Mouse (Mus musculus) E14TG2a.4 (cell line): ENCODE data around the gene Iqch.

Source experiments
- H3K27me3 ChIP-seq: 2 replicates; pipeline ENCODE4 v1.6.1; 2014; ENCODE audit warnings: low read length, control low read depth; ENCODE audit not compliant: insufficient read depth
- H3K36me3 ChIP-seq: 2 replicates; pipeline ENCODE4 v1.6.1; 2014; ENCODE audit warnings: low read length, control low read depth; ENCODE audit not compliant: insufficient read depth
- H3K4me1 ChIP-seq: replicated peaks from 2 replicates; pipeline ENCODE4 v1.6.1; 2014; ENCODE audit warnings: low read depth, low read length, control low read depth
- H3K4me3 ChIP-seq: replicated peaks from 2 replicates; pipeline ENCODE4 v1.5.1; 2014; ENCODE audit warnings: mild to moderate bottlenecking, low read length
- H3K9me3 ChIP-seq: 2 replicates; pipeline ENCODE4 v1.6.1; 2014; ENCODE audit warnings: low read length, control low read depth
- CTCF ChIP-seq: conservative IDR thresholded peaks from 2 replicates; pipeline ENCODE4 v1.5.1; 2014; ENCODE audit warnings: low read length
- NANOG ChIP-seq: IDR thresholded peaks from 2 replicates; pipeline ENCODE4 v1.6.1; 2014; ENCODE audit warnings: borderline replicate concordance, low read length, mixed read lengths
- POU5F1 ChIP-seq: IDR thresholded peaks from 2 replicates; pipeline ENCODE4 v1.6.1; 2014; ENCODE audit warnings: low read length, borderline replicate concordance

Iqch gene

GRCm38 (mm10) chr9:63541926-63542325 lies 60.4 kb downstream of the Iqch start:
- Histone ChIP-seq H3K4me1 (no peaks in the 10 kb centered on the region), H3K36me3 (no peaks in the 10 kb centered on the region), H3K9me3 (no peaks in the 10 kb centered on the region), H3K27me3 (no peaks in the 10 kb centered on the region), H3K4me3 (no peak overlapping the region)
- TF ChIP-seq CTCF (no peak), POU5F1 (no peak), NANOG (no peak)

DNA sequence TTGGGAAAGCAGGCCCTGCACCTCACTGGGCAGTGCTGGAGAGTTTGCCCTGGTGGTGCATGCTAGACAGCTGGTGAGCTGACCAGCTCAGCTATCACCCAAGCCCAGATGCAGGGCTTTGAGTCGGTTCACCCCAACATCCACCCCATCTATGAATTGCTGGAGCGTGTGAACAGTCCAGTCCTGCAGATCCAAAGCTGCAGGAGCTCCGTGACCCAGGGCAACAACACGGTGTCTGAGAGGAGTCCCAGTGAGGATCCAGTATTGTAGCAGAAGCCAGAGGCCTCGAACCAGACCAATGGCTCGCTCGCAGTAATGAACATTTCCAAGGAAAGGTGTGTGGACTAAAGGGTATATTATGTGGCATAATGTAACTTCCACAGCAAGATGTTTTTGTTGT lies 61.0 kb downstream of the Iqch start:
- Histone ChIP-seq H3K36me3 (no peaks in the 10 kb centered on the region), H3K27me3 (no peaks in the 10 kb centered on the region), H3K4me1 (no peaks in the 10 kb centered on the region), H3K4me3 (no peak overlapping the region), H3K9me3 (no peaks in the 10 kb centered on the region)
- no peak for TF ChIP-seq CTCF
- no peak for TF ChIP-seq POU5F1
- TF ChIP-seq NANOG: no peak

DNA sequence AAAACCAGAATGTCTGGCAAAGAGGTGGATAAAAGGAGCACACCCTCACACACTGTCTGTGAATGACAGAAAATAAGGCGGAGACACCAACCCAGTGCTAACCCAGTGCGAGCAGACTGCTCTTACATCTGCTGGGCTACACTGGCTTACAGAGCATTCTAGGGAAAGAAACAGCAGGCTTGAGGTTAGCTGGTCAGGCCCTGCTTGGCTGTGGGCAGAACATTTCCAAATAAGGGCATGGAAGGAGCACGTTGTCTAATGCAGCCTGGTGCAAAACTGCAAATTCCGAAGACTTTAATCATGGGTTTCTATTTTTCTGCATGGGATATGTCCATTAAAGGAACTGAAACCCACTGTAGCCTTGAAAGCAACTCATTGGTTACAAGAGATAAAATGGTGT lies 64.8 kb downstream of the Iqch start:
- Histone ChIP-seq H3K27me3 (no peaks in the 10 kb centered on the region), H3K4me1 (peaks cover 20% of the 10 kb centered on the region), H3K36me3 (no peaks in the 10 kb centered on the region), H3K4me3 (no peak overlapping the region), H3K9me3 (no peaks in the 10 kb centered on the region)
- TF ChIP-seq NANOG (no peak), CTCF (no peak), POU5F1 (no peak)

DNA sequence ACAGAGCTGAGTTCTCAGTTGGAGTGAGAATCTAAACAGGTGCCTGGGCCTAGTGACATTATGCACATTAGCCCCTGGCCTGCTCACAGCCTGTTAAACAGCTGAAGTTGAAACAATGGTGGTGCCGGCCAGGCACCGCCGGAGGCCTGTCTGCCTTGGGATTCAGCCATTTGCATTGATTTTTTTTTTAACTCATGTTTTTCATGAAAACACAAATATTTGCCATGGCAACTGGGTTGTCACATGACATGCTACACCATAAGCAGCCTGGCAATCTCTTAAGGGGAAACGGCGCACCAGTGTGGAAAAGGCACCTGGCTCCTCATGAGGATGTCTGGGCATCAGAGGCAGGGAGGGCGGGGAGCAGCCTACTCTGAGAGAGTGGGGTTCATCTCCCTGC lies 67.3 kb downstream of the Iqch start:
- no peaks in the 10 kb centered on the region for H3K36me3 ChIP-seq
- H3K4me1 ChIP-seq: peaks cover 20% of the 10 kb centered on the region
- TF ChIP-seq CTCF: no peak
- no peak for TF ChIP-seq POU5F1
- no peak for TF ChIP-seq NANOG

GRCm38 (mm10) chr9:63534371-63534780 lies 67.9 kb downstream of the Iqch start:
- Histone ChIP-seq H3K4me1 (peaks cover 20% of the 10 kb centered on the region), H3K4me3 (peak overlapping the region; percentile 27; the same call in 1 of the 2 replicates), H3K9me3 (no peaks in the 10 kb centered on the region), H3K36me3 (no peaks in the 10 kb centered on the region), H3K27me3 (no peaks in the 10 kb centered on the region)
- TF ChIP-seq POU5F1: no peak
- no peak for TF ChIP-seq NANOG
- no peak for TF ChIP-seq CTCF

More for the DNA sequence above, 67.3 kb downstream of the Iqch start:
- no peaks in the 10 kb centered on the region for H3K9me3 ChIP-seq
- H3K27me3 ChIP-seq: no peaks in the 10 kb centered on the region
- no peak overlapping the region for H3K4me3 ChIP-seq

DNA sequence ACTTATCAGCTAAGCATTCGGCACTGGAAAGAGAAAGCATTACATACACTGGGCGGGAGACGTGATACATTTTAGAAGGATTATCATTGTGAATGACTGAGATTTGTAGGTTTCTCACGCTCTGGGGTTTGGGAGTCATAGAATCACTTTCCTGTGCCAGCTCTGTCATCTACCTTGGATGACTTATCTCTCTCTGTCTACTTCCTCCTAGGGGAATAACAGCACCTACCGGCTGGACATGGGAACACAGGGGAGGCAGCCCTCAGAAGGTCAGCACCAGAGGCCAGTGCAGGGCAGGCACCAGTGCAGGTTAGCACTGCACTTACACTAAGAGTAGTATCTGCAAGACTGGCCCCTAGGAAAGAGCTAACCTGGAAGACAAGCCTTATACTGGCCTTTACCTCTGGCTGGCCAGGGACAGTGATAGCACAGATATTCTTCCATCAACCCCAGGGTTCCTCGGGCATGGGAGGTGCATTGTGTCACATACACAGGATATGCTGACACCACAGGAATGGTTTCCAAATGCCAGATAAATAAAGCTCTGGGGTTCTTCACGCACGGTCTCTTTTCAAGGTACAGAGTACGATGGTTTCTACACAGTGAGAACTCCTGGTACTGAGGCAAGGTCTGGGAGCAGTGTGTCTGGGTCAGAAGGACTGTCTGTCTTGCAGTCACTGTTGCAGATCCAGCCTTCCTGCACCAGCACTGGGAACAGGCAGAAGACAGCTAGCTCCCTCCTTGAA lies 69.2 kb downstream of the Iqch start:
- H3K9me3 ChIP-seq: no peaks in the 10 kb centered on the region
- no peaks in the 10 kb centered on the region for H3K36me3 ChIP-seq
- no peaks in the 10 kb centered on the region for H3K27me3 ChIP-seq
- peaks cover 20% of the 10 kb centered on the region for H3K4me1 ChIP-seq
- no peak overlapping the region for H3K4me3 ChIP-seq
- TF ChIP-seq NANOG (no peak), CTCF (no peak)

GRCm38 (mm10) chr9:63523937-63524253 lies 78.4 kb downstream of the Iqch start:
- no peaks in the 10 kb centered on the region for H3K9me3 ChIP-seq
- no peaks in the 10 kb centered on the region for H3K27me3 ChIP-seq
- TF ChIP-seq CTCF (no peak), NANOG (no peak), POU5F1 (no peak)
- H3K4me3 ChIP-seq: no peak overlapping the region
- H3K4me1 ChIP-seq: 0 out of 2 replicates have a peak, but pooled peaks cover 3% of the 10 kb centered on the region
- H3K36me3 ChIP-seq: no peaks in the 10 kb centered on the region

GRCm38 (mm10) chr9:63523251-63523936 lies 78.9 kb downstream of the Iqch start:
- no peak for TF ChIP-seq NANOG
- no peak for TF ChIP-seq CTCF
- TF ChIP-seq POU5F1: no peak
- H3K9me3 ChIP-seq: no peaks in the 10 kb centered on the region
- no peaks in the 10 kb centered on the region for H3K27me3 ChIP-seq
- 0 out of 2 replicates have a peak, but pooled peaks cover 3% of the 10 kb centered on the region for H3K4me1 ChIP-seq
- H3K4me3 ChIP-seq: no peak overlapping the region
- H3K36me3 ChIP-seq: no peaks in the 10 kb centered on the region
